Mouse (Mus musculus): ENCODE data around the gene Snrpa1.
A peak's percentile ranks its signal among the peaks of the same experiment; 100 is the strongest.

Gene Snrpa1

GRCm38 (mm10) chr7:66116906-66117482, 58.2 kb downstream of the Snrpa1 start:
- DNase-seq (ENCODE audit: low read depth, low spot score), result no peak

DNA sequence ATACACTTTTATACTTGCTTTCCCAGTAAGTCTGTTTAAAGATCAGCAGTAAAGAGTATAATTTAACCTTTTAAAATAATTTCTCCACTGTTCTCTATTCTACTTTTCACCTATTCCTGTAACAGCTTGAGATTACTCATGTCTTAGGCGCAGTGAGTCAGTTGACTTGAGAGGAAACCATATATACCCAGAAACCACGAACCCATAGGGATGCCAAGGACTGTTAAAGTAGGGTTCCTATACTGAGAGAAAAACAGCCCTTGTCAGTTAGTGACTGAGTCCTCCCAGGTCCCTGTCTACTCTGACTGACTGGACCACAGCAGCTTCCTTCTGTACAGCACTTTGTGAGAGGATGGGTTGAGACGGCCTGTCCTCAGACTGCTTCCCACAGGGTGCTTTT, 59.2 kb downstream of the Snrpa1 start:
- H3K27me3 ChIP-seq (ENCODE audit: control insufficient read depth, insufficient read depth, low read length, poor library complexity, severe bottlenecking), result no peaks in the 10 kb centered on the region
- DNase-seq (ENCODE audit: low read depth, low spot score), result no peak
- H3K36me3 ChIP-seq (ENCODE audit: control insufficient read depth, insufficient read depth, low read length, poor library complexity, severe bottlenecking), result no peaks in the 10 kb centered on the region

More at GRCm38 (mm10) chr7:66116906-66117482, 58.2 kb downstream of the Snrpa1 start:
- no peaks in the 10 kb centered on the region for H3K36me3 ChIP-seq (ENCODE audit: control insufficient read depth, insufficient read depth, low read length, poor library complexity, severe bottlenecking)
- no peaks in the 10 kb centered on the region for H3K27me3 ChIP-seq (ENCODE audit: control insufficient read depth, insufficient read depth, low read length, poor library complexity, severe bottlenecking)

DNA sequence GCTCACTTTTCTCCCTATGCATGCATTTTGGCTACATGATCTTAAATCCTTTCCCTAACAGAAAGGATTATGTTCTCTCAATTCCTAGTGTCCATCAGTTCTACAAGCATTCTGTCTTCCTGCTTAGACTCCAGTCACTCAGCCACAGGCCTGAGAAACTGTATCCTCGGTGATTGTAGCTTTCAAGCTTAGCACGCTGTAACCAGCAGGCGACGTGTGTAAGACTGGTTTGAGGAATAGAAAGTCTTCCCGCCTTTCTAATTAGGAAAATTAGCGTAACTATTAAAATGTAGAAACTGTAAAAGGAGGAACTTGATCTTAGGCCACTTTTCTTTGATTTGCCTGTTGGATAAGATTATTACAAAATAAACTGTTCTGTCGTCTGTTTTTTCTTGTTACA, 60.0 kb downstream of the Snrpa1 start:
- peak; percentile 52 for DNase-seq (ENCODE audit: low read depth, low spot score)
- Histone ChIP-seq H3K36me3 (ENCODE audit: control insufficient read depth, insufficient read depth, low read length, poor library complexity, severe bottlenecking) (no peaks in the 10 kb centered on the region), H3K27me3 (ENCODE audit: control insufficient read depth, insufficient read depth, low read length, poor library complexity, severe bottlenecking) (no peaks in the 10 kb centered on the region)

DNA sequence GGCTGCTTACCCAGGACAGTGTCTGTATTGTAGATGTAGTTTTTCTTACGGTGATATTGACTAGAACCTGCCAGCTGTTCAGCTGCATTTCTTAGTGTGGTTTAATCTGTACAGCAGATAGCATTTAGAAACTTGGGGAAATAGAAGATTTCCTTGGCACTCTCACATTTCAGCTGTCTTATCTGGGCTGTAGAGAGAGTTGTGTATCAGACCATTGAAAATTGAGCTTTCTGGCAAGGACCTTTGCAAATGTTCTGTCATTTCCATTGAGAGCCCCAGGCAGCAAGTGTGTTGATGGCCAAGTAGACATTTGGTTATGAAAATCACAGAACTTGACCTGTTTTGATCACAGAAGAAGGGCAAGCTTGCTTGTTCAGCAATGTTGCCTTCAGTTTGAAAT, 61.3 kb downstream of the Snrpa1 start:
- H3K36me3 ChIP-seq (ENCODE audit: control insufficient read depth, insufficient read depth, low read length, poor library complexity, severe bottlenecking), result no peaks in the 10 kb centered on the region
- no peak for DNase-seq (ENCODE audit: low read depth, low spot score)
- no peaks in the 10 kb centered on the region for H3K27me3 ChIP-seq (ENCODE audit: control insufficient read depth, insufficient read depth, low read length, poor library complexity, severe bottlenecking)

- H3K36me3 ChIP-seq (ENCODE audit: control insufficient read depth, insufficient read depth, low read length, poor library complexity, severe bottlenecking), result peaks cover 1% of the 10 kb centered on the region; the same call in 1 of the 2 replicates
- DNase-seq (ENCODE audit: low read depth, low spot score), result peak; percentile 82
- H3K27me3 ChIP-seq (ENCODE audit: control insufficient read depth, insufficient read depth, low read length, poor library complexity, severe bottlenecking), result no peaks in the 10 kb centered on the region
Observed at GRCm38 (mm10) chr7:66120702-66121396, 62.0 kb downstream of the Snrpa1 start.
